Mouse (Mus musculus) neural tube, embryonic 15.5 days (tissue): ENCODE measurements at regions not wholly inside any gene's neighbourhood (a gene's known extent, or its start where the extent isn't known, plus 50 kb on each side); places are given as distances from the start of the nearest gene placed in this dataset.
A peak's percentile ranks its signal among the peaks of the same experiment; 100 is the strongest.

Experiments
- ATAC-seq: fragments of 200-750 bp; cut with Nextera tagmentation; 2 replicates; pipeline ENCODE4 v1.8.0; 2017; ENCODE audit warnings: mild to moderate bottlenecking, moderate TSS enrichment, moderate library complexity; ENCODE audit not compliant: low FRiP score
- H3K27ac ChIP-seq: fragments of 300-500 bp; sonication (generic); replicated peaks from 2 replicates; pipeline ENCODE4 v1.5.1; 2015; ENCODE audit warnings: mild to moderate bottlenecking, inconsistent platforms
- H3K27me3 ChIP-seq: fragments of 300-500 bp; sonication (generic); replicated peaks from 2 replicates; pipeline ENCODE4 v1.6.1; 2015; ENCODE audit warnings: inconsistent platforms
- H3K36me3 ChIP-seq: fragments of 300-500 bp; sonication (generic); 2 replicates; pipeline ENCODE4 v1.6.1; 2015; ENCODE audit warnings: inconsistent platforms
- H3K4me1 ChIP-seq: fragments of 300-500 bp; sonication (generic); 2 replicates; pipeline ENCODE4 v1.6.1; 2015; ENCODE audit warnings: inconsistent platforms
- H3K4me2 ChIP-seq: fragments of 300-500 bp; sonication (generic); 2 replicates; pipeline ENCODE4 v1.6.1; 2015; ENCODE audit warnings: inconsistent platforms, mild to moderate bottlenecking, moderate library complexity
- H3K4me3 ChIP-seq: fragments of 300-500 bp; sonication (generic); replicated peaks from 2 replicates; pipeline ENCODE4 v1.5.1; 2015; ENCODE audit warnings: mild to moderate bottlenecking, inconsistent platforms
- H3K9ac ChIP-seq: fragments of 300-500 bp; sonication (generic); replicated peaks from 2 replicates; pipeline ENCODE4 v1.6.1; 2015; ENCODE audit warnings: mild to moderate bottlenecking, inconsistent platforms
- H3K9me3 ChIP-seq: fragments of 300-500 bp; sonication (generic); replicated peaks from 2 replicates; pipeline ENCODE4 v1.6.1; 2016; ENCODE audit warnings: inconsistent platforms
- WGBS: fragments of 180-500 bp; shearing (Covaris S2); methylation state at CpG from one replicate; pipeline ENCODE4 v1.1.7; 2015; ENCODE audit warnings: mixed read lengths; 5-methylcytosine and 5-hydroxymethylcytosine counted together

GRCm38 (mm10) chr12:35384211-35384610 lies 150.6 kb downstream of the Ahr start:
- Histone ChIP-seq H3K36me3 (no peaks in the 10 kb centered on the region), H3K9me3 (no peaks in the 10 kb centered on the region), H3K9ac (no peak overlapping the region), H3K27me3 (no peaks in the 10 kb centered on the region), H3K4me1 (no peaks in the 10 kb centered on the region), H3K27ac (no peak overlapping the region), H3K4me2 (no peak overlapping the region), H3K4me3 (no peak overlapping the region)
- 88% methylated on average over 4 of the region's 4 CpGs for WGBS
- no peak for ATAC-seq

- 50% methylated on average over 3 of the region's 3 CpGs for WGBS
- Histone ChIP-seq H3K9me3 (no peaks in the 10 kb centered on the region), H3K4me3 (no peak overlapping the region), H3K4me2 (no peak overlapping the region), H3K9ac (no peak overlapping the region), H3K27me3 (no peaks in the 10 kb centered on the region), H3K27ac (no peak overlapping the region), H3K4me1 (no peaks in the 10 kb centered on the region), H3K36me3 (no peaks in the 10 kb centered on the region)
- peak; percentile 63; the same call in 1 of the 2 replicates for ATAC-seq
These were observed 157.6 kb downstream of the Ahr start for GRCm38 (mm10) chr12:35377266-35377665.

- H3K4me2 ChIP-seq = no peak overlapping the region
- ATAC-seq = no peak
- H3K4me1 ChIP-seq = no peaks in the 10 kb centered on the region
These were observed 158.5 kb downstream of the Ahr start for GRCm38 (mm10) chr12:35376365-35376764.

GRCm38 (mm10) chr12:35357901-35358300 lies 176.9 kb downstream of the Ahr start:
- Histone ChIP-seq H3K4me2 (no peak overlapping the region), H3K36me3 (no peaks in the 10 kb centered on the region), H3K4me3 (no peak overlapping the region), H3K9ac (no peak overlapping the region), H3K9me3 (no peaks in the 10 kb centered on the region), H3K27me3 (no peaks in the 10 kb centered on the region), H3K27ac (no peak overlapping the region), H3K4me1 (no peaks in the 10 kb centered on the region)
- no peak for ATAC-seq
- WGBS = 89% methylated on average over 2 of the region's 2 CpGs

More at GRCm38 (mm10) chr12:35376365-35376764, 158.5 kb downstream of the Ahr start:
- Histone ChIP-seq H3K27ac (no peak overlapping the region), H3K9me3 (no peaks in the 10 kb centered on the region), H3K9ac (no peak overlapping the region), H3K27me3 (no peaks in the 10 kb centered on the region), H3K4me3 (no peak overlapping the region), H3K36me3 (no peaks in the 10 kb centered on the region)

GRCm38 (mm10) chr12:35338191-35338954 lies 196.5 kb downstream of the Ahr start:
- no peak overlapping the region for H3K4me3 ChIP-seq
- no peak overlapping the region for H3K4me2 ChIP-seq
- H3K4me1 ChIP-seq = no peaks in the 10 kb centered on the region
- H3K36me3 ChIP-seq = no peaks in the 10 kb centered on the region
- H3K27ac ChIP-seq = no peak overlapping the region
- H3K9me3 ChIP-seq = no peaks in the 10 kb centered on the region
- WGBS = 90% methylated on average over 4 of the region's 4 CpGs
- H3K27me3 ChIP-seq = no peaks in the 10 kb centered on the region
- no peak for ATAC-seq
- H3K9ac ChIP-seq = no peak overlapping the region

- no peak for ATAC-seq
- Histone ChIP-seq H3K4me2 (no peak overlapping the region), H3K9me3 (no peaks in the 10 kb centered on the region), H3K4me1 (no peaks in the 10 kb centered on the region), H3K27me3 (no peaks in the 10 kb centered on the region), H3K4me3 (no peak overlapping the region), H3K27ac (no peak overlapping the region), H3K36me3 (no peaks in the 10 kb centered on the region), H3K9ac (no peak overlapping the region)
These were observed 198.5 kb downstream of the Ahr start for GRCm38 (mm10) chr12:35336314-35336713.

- H3K9me3 ChIP-seq = no peaks in the 10 kb centered on the region
- H3K36me3 ChIP-seq = no peaks in the 10 kb centered on the region
- H3K4me3 ChIP-seq = no peak overlapping the region
- ATAC-seq = no peak
- 61% methylated on average over 10 of the region's 10 CpGs for WGBS
- no peak overlapping the region for H3K9ac ChIP-seq
- H3K4me1 ChIP-seq = no peaks in the 10 kb centered on the region
- no peak overlapping the region for H3K27ac ChIP-seq
- no peak overlapping the region for H3K4me2 ChIP-seq
- H3K27me3 ChIP-seq = no peaks in the 10 kb centered on the region
These were observed 200.3 kb downstream of the Ahr start for GRCm38 (mm10) chr12:35334344-35335075.

GRCm38 (mm10) chr12:35331303-35331702 lies 203.5 kb downstream of the Ahr start:
- Histone ChIP-seq H3K36me3 (no peaks in the 10 kb centered on the region), H3K4me1 (no peaks in the 10 kb centered on the region), H3K9ac (no peak overlapping the region), H3K27ac (no peak overlapping the region), H3K4me3 (no peak overlapping the region), H3K4me2 (no peak overlapping the region), H3K9me3 (no peaks in the 10 kb centered on the region), H3K27me3 (no peaks in the 10 kb centered on the region)
- no peak for ATAC-seq
- WGBS = 97% methylated on average over 3 of the region's 3 CpGs

- 85% methylated on average over 6 of the region's 6 CpGs for WGBS
These were observed 205.1 kb downstream of the Ahr start for GRCm38 (mm10) chr12:35329699-35330098.

GRCm38 (mm10) chr12:35319571-35319970 lies 215.3 kb downstream of the Ahr start:
- 93% methylated on average over 4 of the region's 4 CpGs for WGBS
- H3K36me3 ChIP-seq = no peaks in the 10 kb centered on the region
- no peak overlapping the region for H3K9ac ChIP-seq
- no peaks in the 10 kb centered on the region for H3K27me3 ChIP-seq
- no peaks in the 10 kb centered on the region for H3K4me1 ChIP-seq
- no peak overlapping the region for H3K4me2 ChIP-seq
- ATAC-seq = no peak
- no peak overlapping the region for H3K4me3 ChIP-seq
- H3K27ac ChIP-seq = no peak overlapping the region
- no peaks in the 10 kb centered on the region for H3K9me3 ChIP-seq

More at GRCm38 (mm10) chr12:35329699-35330098, 205.1 kb downstream of the Ahr start:
- no peaks in the 10 kb centered on the region for H3K9me3 ChIP-seq
- no peaks in the 10 kb centered on the region for H3K27me3 ChIP-seq
- H3K27ac ChIP-seq = no peak overlapping the region
- ATAC-seq = no peak
- no peaks in the 10 kb centered on the region for H3K36me3 ChIP-seq
- no peaks in the 10 kb centered on the region for H3K4me1 ChIP-seq
- H3K9ac ChIP-seq = no peak overlapping the region
- H3K4me3 ChIP-seq = no peak overlapping the region
- H3K4me2 ChIP-seq = no peak overlapping the region

- Histone ChIP-seq H3K27ac (no peak overlapping the region), H3K9ac (no peak overlapping the region), H3K4me3 (no peak overlapping the region), H3K27me3 (no peaks in the 10 kb centered on the region), H3K36me3 (no peaks in the 10 kb centered on the region), H3K4me1 (no peaks in the 10 kb centered on the region; the same call in 1 of the 2 replicates), H3K4me2 (no peak overlapping the region), H3K9me3 (no peaks in the 10 kb centered on the region)
- ATAC-seq = no peak
- WGBS = 77% methylated on average over 3 of the region's 3 CpGs
These were observed 217.8 kb downstream of the Ahr start for GRCm38 (mm10) chr12:35317046-35317445.

GRCm38 (mm10) chr12:35314035-35314434 lies 220.8 kb downstream of the Ahr start:
- no peak overlapping the region for H3K9ac ChIP-seq
- WGBS = 61% methylated on average over 2 of the region's 2 CpGs

More at GRCm38 (mm10) chr12:35314035-35314434, 220.8 kb downstream of the Ahr start:
- Histone ChIP-seq H3K9me3 (no peaks in the 10 kb centered on the region), H3K27me3 (no peaks in the 10 kb centered on the region), H3K4me3 (no peak overlapping the region), H3K4me1 (no peaks in the 10 kb centered on the region; the same call in 1 of the 2 replicates), H3K4me2 (no peak overlapping the region), H3K36me3 (no peaks in the 10 kb centered on the region), H3K27ac (peak overlapping the region; percentile 20; the same call in 1 of the 2 replicates)
- ATAC-seq = no peak
